Mouse (Mus musculus) midbrain, embryonic 12.5 days (tissue): Measurements from ENCODE around the gene Grid1. TPM values are rescaled to one million over a fixed set of nuclear protein-coding genes. Genes with fewer than 3 reads are reported as not detected.

Experiments used
- ATAC-seq: fragments of 200-750 bp; cut with Nextera tagmentation; 2 replicates; pipeline ENCODE4 v1.8.0; 2017; ENCODE audit warnings: low read depth, moderate TSS enrichment, moderate library complexity; ENCODE audit not compliant: low FRiP score
- H3K27ac ChIP-seq: fragments of 300-500 bp; sonication (generic); replicated peaks from 2 replicates; pipeline ENCODE4 v1.5.1; 2016; ENCODE audit warnings: mild to moderate bottlenecking
- H3K27me3 ChIP-seq: fragments of 300-500 bp; sonication (generic); 2 replicates; pipeline ENCODE4 v1.6.1; 2016; ENCODE audit warnings: mild to moderate bottlenecking
- H3K36me3 ChIP-seq: fragments of 300-500 bp; sonication (generic); 2 replicates; pipeline ENCODE4 v1.6.1; 2016
- H3K4me1 ChIP-seq: fragments of 300-500 bp; sonication (generic); 2 replicates; pipeline ENCODE4 v1.6.1; 2016
- H3K4me2 ChIP-seq: fragments of 300-500 bp; sonication (generic); replicated peaks from 2 replicates; pipeline ENCODE4 v1.6.1; 2016; ENCODE audit warnings: mild to moderate bottlenecking, moderate library complexity
- H3K4me3 ChIP-seq: fragments of 300-500 bp; sonication (generic); 2 replicates; pipeline ENCODE4 v1.5.1; 2016; ENCODE audit warnings: mild to moderate bottlenecking
- H3K9ac ChIP-seq: fragments of 300-500 bp; sonication (generic); replicated peaks from 2 replicates; pipeline ENCODE4 v1.6.1; 2016; ENCODE audit warnings: mild to moderate bottlenecking, moderate library complexity
- H3K9me3 ChIP-seq: fragments of 300-500 bp; sonication (generic); 2 replicates; pipeline ENCODE4 v1.6.1; 2016; ENCODE audit warnings: mild to moderate bottlenecking
- WGBS: fragments of 180-500 bp; shearing (Covaris S2); methylation state at CpG from one replicate; pipeline ENCODE4 v1.1.7; 2016; 5-methylcytosine and 5-hydroxymethylcytosine counted together
- polyA plus RNA-seq: library from polyadenylated mRNA; unstranded; fragments of >200 nt; fragmentation: Nextera tagmentation; extraction: Ambion mirVana; gene quantifications from 2 replicates; pipeline ENCODE4 v1.2.1, GENCODE M21; 2016

The Grid1 gene
- 1.3 TPM in 2 replicates for polyA plus RNA-seq

DNA sequence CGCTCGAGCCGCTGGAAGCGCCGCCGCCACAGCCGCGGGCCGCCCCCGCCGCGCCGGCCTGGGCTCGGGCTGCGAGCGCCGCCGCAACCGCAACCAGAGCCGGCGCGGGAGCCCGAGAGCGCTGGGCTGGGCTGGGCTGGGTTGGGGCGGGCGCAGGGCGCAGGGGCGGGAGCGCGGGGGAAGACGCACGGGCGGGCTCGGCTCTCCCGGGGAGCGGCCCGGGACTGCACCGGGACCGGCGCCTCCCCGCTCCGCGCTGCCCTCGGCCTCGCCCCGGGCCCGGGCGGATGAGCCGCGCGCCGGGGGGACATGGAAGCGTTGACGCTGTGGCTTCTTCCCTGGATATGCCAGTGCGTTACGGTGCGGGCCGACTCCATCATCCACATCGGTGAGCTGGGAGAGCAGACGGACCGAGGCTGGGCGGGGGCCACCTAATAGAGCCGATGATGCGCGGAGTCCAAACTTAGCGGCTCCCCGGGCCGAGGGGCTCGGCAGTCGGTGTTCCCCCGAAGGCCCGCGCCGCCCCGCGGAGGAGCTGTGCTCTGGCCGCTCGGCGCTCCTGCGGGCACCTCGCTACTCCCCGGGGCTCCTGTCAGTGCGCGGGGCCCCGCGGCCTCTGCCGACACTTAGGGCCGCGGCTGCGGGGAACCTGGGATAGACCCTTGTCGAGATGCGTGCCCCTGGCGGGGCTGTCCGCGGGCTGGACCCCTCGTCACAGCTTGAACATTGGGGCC, at the start of gene Grid1:
Gene Grid1 (plus strand): TSS at position 190 of the 734 bp plus-strand sequence.
- H3K9ac ChIP-seq = peak within 1 kb of the TSS; percentile 84

DNA sequence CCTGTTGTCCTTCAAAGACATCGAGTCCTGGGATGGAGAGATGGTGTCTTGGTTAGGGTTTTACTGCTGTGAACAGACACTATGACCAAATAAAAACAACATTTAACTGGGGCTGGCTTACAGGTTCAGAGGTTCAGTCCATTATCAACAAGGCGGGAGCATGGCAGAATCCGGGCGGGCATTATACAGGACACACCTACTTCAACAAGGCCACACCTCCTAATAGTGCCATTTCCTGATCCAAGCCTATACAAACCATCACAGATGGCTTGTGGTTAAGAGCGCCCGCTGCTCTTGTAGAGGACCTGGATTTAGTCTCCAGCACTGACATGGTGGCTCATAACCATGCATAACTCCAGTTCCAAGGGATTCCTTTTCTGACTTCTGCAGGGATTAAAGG, 49.4 kb upstream of the Grid1 start:
- Histone ChIP-seq H3K4me1 (peaks cover 9% of the 10 kb centered on the region), H3K36me3 (no peaks in the 10 kb centered on the region), H3K27me3 (peaks cover 14% of the 10 kb centered on the region), H3K9me3 (no peaks in the 10 kb centered on the region), H3K27ac (no peak overlapping the region), H3K4me2 (no peak overlapping the region), H3K9ac (no peak overlapping the region), H3K4me3 (no peak overlapping the region)
- WGBS = 88% methylated on average over 6 of the region's 6 CpGs
- no peak for ATAC-seq

More for the DNA sequence above, at the start of gene Grid1:
- H3K4me1 ChIP-seq = peaks cover 34% of the 10 kb centered on the region
- peak within 1 kb of the TSS; percentile 77 for H3K4me3 ChIP-seq
- H3K27ac ChIP-seq = peak within 1 kb of the TSS; percentile 54; the same call in 1 of the 2 replicates
- ATAC-seq = peak; percentile 76
- H3K9me3 ChIP-seq = no peaks in the 10 kb centered on the region
- H3K4me2 ChIP-seq = peak within 1 kb of the TSS; percentile 94
- WGBS = under 1% methylated on average over 71 of the region's 96 CpGs
- H3K36me3 ChIP-seq = no peaks in the 10 kb centered on the region
- H3K27me3 ChIP-seq = peaks cover 88% of the 10 kb centered on the region

GRCm38 (mm10) chr14:34771601-34772000, 48.3 kb upstream of the Grid1 start:
- Histone ChIP-seq H3K4me1 (peaks cover 9% of the 10 kb centered on the region), H3K9me3 (no peaks in the 10 kb centered on the region), H3K27ac (no peak overlapping the region), H3K9ac (no peak overlapping the region), H3K36me3 (no peaks in the 10 kb centered on the region), H3K4me3 (no peak overlapping the region), H3K4me2 (no peak overlapping the region), H3K27me3 (peaks cover 14% of the 10 kb centered on the region)
- no peak for ATAC-seq
- WGBS = 25% methylated on average over 9 of the region's 9 CpGs

DNA sequence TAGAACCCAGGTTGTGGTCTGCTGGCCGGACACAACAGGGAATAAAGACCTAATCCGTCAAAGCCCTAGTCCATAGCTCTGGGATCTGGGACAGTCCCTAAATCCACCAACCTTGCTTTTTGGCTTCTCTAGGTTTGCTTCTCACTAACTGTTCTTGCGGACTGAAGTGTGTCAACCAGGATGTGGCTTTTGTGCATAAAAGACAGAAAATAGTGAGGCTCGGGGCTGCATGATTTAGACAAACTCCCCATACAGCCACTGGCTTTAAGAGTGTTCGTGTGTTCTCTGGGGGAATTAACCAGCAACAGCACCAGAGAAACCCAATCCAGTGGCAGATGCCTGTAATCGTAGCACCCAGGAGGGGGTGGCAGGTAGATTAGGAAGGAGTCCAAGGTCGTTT, 47.8 kb upstream of the Grid1 start:
- Histone ChIP-seq H3K27ac (no peak overlapping the region), H3K36me3 (no peaks in the 10 kb centered on the region), H3K4me3 (no peak overlapping the region), H3K9me3 (no peaks in the 10 kb centered on the region), H3K4me2 (no peak overlapping the region), H3K4me1 (peaks cover 9% of the 10 kb centered on the region), H3K9ac (no peak overlapping the region), H3K27me3 (peaks cover 20% of the 10 kb centered on the region)
- no peak for ATAC-seq
- 58% methylated on average over 7 of the region's 7 CpGs for WGBS

DNA sequence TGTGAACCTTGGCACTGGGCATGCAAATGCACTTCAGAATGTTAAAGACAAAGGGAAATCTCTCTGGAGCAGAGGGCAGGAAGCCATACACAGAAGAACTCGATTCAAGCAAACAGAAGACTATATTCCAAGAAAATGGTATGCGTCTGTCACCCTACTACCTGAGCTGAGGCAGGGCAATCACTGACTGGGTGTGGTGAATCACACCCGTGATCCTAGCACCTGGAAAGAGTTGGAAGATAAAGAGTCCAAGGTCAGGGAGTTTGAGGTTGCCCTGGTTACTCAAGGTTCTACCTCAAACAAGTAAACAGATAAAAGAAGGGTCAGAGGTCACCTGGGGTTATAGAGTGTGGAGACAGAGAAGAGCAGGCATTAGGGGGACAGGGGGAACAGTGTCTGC, 46.2 kb upstream of the Grid1 start:
- Histone ChIP-seq H3K9me3 (no peaks in the 10 kb centered on the region), H3K27ac (no peak overlapping the region), H3K4me2 (no peak overlapping the region), H3K9ac (no peak overlapping the region), H3K36me3 (no peaks in the 10 kb centered on the region), H3K4me3 (no peak overlapping the region), H3K4me1 (peaks cover 9% of the 10 kb centered on the region), H3K27me3 (peaks cover 26% of the 10 kb centered on the region)
- WGBS = 77% methylated on average over 3 of the region's 3 CpGs
- no peak for ATAC-seq

DNA sequence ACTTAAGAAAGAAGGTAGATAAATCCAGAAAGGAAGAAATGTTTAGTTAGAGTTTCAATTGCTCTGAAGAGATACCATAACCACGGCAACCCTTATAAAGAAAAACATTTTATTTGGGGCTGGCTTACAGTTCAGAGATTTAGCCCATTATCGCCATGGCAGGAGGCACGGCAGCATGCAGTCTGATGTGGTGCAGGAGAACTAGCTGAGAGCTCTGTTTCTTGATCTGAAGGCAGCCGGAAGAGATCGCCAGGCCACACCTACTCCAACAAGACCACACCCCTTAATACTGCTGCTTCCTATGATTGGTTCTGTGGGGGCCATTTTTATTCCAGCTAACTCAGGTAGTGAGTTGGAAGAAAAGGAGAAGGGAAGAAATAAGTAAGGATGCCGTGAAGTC, 45.7 kb upstream of the Grid1 start:
- no peak for ATAC-seq
- no peak overlapping the region for H3K27ac ChIP-seq
- no peak overlapping the region for H3K4me3 ChIP-seq
- H3K4me2 ChIP-seq = no peak overlapping the region
- no peaks in the 10 kb centered on the region for H3K9me3 ChIP-seq
- H3K4me1 ChIP-seq = peaks cover 4% of the 10 kb centered on the region
- peaks cover 26% of the 10 kb centered on the region for H3K27me3 ChIP-seq
- H3K9ac ChIP-seq = no peak overlapping the region
- no peaks in the 10 kb centered on the region for H3K36me3 ChIP-seq
- WGBS = 86% methylated on average over 6 of the region's 6 CpGs

- H3K4me3 ChIP-seq = no peak overlapping the region
- no peak overlapping the region for H3K4me2 ChIP-seq
- no peak overlapping the region for H3K9ac ChIP-seq
- H3K4me1 ChIP-seq = no peaks in the 10 kb centered on the region
- H3K27me3 ChIP-seq = peaks cover 12% of the 10 kb centered on the region
- no peaks in the 10 kb centered on the region for H3K9me3 ChIP-seq
- no peaks in the 10 kb centered on the region for H3K36me3 ChIP-seq
- 87% methylated on average over 12 of the region's 12 CpGs for WGBS
- ATAC-seq = no peak
- no peak overlapping the region for H3K27ac ChIP-seq
Observed at GRCm38 (mm10) chr14:34776719-34777385, 43.1 kb upstream of the Grid1 start.

- ATAC-seq = peak; percentile 61; the same call in 1 of the 2 replicates
- WGBS = 21% methylated on average over 10 of the region's 10 CpGs
Observed at GRCm38 (mm10) chr14:34777810-34778209, 42.1 kb upstream of the Grid1 start.

DNA sequence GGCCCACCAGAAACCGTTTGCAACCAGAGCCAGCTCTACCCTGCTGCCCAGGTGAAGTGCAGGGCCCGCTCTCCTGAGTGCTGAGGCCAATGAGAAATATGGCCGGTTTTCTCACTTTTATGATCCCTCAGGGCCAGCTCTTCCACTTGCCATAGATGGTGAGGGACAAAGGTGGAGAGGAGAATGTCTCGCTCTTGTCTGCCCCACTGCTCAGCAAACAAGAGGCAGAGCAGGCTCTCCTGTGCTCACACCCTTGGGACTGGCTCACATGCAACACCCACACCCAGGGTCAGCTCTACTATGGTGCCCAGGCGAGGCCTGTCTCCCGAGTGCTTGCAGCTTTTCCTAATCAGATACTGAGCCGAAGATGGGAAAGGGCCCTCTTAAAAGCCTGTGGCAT, 41.1 kb upstream of the Grid1 start:
- H3K27me3 ChIP-seq = peaks cover 12% of the 10 kb centered on the region
- no peak overlapping the region for H3K9ac ChIP-seq
- H3K4me3 ChIP-seq = no peak overlapping the region
- H3K36me3 ChIP-seq = no peaks in the 10 kb centered on the region
- no peak for ATAC-seq
- no peak overlapping the region for H3K27ac ChIP-seq
- no peaks in the 10 kb centered on the region for H3K9me3 ChIP-seq
- H3K4me1 ChIP-seq = no peaks in the 10 kb centered on the region
- WGBS = 86% methylated on average over 7 of the region's 7 CpGs
- H3K4me2 ChIP-seq = no peak overlapping the region

More at GRCm38 (mm10) chr14:34777810-34778209, 42.1 kb upstream of the Grid1 start:
- H3K4me2 ChIP-seq = no peak overlapping the region
- peaks cover 12% of the 10 kb centered on the region for H3K27me3 ChIP-seq
- H3K9ac ChIP-seq = no peak overlapping the region
- H3K4me1 ChIP-seq = no peaks in the 10 kb centered on the region
- no peak overlapping the region for H3K4me3 ChIP-seq
- no peaks in the 10 kb centered on the region for H3K36me3 ChIP-seq
- H3K9me3 ChIP-seq = no peaks in the 10 kb centered on the region
- H3K27ac ChIP-seq = no peak overlapping the region

DNA sequence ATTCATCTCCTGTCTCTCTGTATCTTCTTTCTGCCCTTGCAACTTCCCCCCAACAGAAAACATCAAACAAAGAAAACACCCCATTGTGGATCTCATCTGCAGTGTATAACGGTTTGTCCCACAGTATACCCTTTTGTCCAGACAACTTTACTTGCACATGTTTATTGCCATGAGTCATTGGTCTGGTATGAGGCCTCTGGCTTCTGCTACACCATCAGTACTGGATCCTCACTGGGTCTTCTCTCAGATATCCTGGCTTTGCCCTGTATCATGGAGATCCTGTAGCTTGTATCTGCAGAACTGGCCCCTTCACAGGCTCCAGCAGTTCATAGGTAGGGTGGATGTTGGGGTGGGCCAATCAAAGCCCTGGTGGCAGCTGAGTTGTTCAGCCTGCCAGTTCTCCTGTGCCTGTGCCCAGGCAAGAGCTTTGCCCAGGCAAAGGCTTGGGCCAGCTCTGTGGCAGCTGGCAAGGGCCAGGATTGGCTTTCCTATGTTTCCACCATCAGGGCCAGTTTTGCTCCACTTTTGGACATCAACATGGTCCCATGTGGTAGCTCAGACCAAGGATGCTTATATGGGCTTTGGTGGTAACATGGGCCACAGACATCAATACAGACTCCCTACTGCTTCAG, 26.4 kb upstream of the Grid1 start:
- Histone ChIP-seq H3K9ac (no peak overlapping the region), H3K27me3 (no peaks in the 10 kb centered on the region), H3K27ac (no peak overlapping the region), H3K4me3 (no peak overlapping the region), H3K36me3 (no peaks in the 10 kb centered on the region), H3K9me3 (peaks cover 10% of the 10 kb centered on the region; the same call in 1 of the 2 replicates), H3K4me1 (no peaks in the 10 kb centered on the region), H3K4me2 (no peak overlapping the region)
- no peak for ATAC-seq
- 79% methylated on average over 1 of the region's 1 CpGs for WGBS

DNA sequence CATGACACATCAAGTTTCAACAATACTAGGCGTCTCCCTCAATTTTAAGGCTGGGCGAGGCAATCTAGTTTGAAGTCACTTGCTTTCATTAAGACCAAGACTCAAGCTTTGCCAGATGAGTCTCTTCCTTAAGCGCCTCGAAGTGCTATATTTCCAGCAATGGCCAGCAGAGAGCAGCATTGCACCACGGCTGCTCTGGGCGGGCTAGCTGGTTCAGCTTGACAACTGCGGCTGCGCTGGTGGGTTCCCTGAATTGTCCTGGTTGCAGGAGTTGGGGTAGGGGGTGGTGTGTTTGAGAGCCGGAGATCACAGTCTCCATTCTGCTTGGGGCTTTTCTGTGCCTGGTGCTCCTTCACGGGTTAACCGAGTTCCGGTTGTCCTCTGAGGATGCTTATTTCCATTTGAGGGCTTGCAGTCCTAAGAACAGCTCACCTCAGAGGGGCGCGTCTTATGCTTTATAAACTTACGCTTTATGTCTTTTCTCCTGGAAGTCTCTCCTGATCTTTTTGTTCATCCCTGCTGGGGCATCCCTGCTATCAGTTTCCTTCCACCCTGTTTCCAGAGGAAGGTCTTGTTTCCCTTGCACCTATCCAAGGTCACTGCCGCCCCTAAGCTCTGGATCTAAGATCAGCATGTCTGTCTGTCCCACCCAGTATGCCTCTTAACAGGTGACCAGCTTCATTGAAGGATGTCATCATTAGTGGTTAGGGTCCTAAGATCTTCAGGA, 9.0 kb upstream of the Grid1 start:
- Histone ChIP-seq H3K27ac (no peak overlapping the region), H3K36me3 (no peaks in the 10 kb centered on the region), H3K9me3 (no peaks in the 10 kb centered on the region), H3K4me3 (peak overlapping the region; percentile 15; the same call in 1 of the 2 replicates), H3K27me3 (peaks cover 16% of the 10 kb centered on the region), H3K4me1 (no peaks in the 10 kb centered on the region), H3K4me2 (peak overlapping the region; percentile 47), H3K9ac (no peak overlapping the region)
- WGBS = 21% methylated on average over 16 of the region's 16 CpGs
- peak; percentile 78 for ATAC-seq
